Mouse (Mus musculus) megakaryocyte, embryonic 14.5 days (primary cell): ENCODE results near the gene Cntn4. TPM values are rescaled to one million over a fixed set of nuclear protein-coding genes. Genes with fewer than 3 reads are reported as not detected.

ENCODE experiments used
- H3K27me3 ChIP-seq: replicated peaks from 2 replicates; pipeline ENCODE3; 2012; ENCODE audit warnings: inconsistent platforms
- H3K36me3 ChIP-seq: replicated peaks from 2 replicates; pipeline ENCODE3; 2012; ENCODE audit warnings: low read length, inconsistent platforms, mixed read lengths
- H3K4me1 ChIP-seq: 2 replicates; pipeline ENCODE4 v1.6.1; 2012; ENCODE audit warnings: inconsistent platforms
- H3K4me3 ChIP-seq: replicated peaks from 2 replicates; pipeline ENCODE3; 2012; ENCODE audit warnings: moderate library complexity, mild to moderate bottlenecking, inconsistent platforms
- H3K9me3 ChIP-seq: 2 replicates; pipeline ENCODE4 v1.6.1; 2012; ENCODE audit warnings: inconsistent platforms
- FLI1 ChIP-seq: IDR thresholded peaks from 2 replicates; pipeline ENCODE4 v1.6.1; 2012; ENCODE audit warnings: low read length, inconsistent platforms, mixed read lengths
- GATA1 ChIP-seq: IDR thresholded peaks from 3 replicates; pipeline ENCODE4 v1.6.1; 2012; ENCODE audit warnings: mixed read lengths, low read length, inconsistent platforms, borderline replicate concordance
- polyA plus RNA-seq: library from polyadenylated mRNA; stranded (reverse); fragments of >175 nt; gene quantifications from 2 replicates; pipeline ENCODE4 v1.2.3, GENCODE M21; 2012; ENCODE audit warnings: low replicate concordance; ENCODE audit not compliant: insufficient read depth

The Cntn4 gene
- polyA plus RNA-seq, 1 experiment, result not detected

DNA sequence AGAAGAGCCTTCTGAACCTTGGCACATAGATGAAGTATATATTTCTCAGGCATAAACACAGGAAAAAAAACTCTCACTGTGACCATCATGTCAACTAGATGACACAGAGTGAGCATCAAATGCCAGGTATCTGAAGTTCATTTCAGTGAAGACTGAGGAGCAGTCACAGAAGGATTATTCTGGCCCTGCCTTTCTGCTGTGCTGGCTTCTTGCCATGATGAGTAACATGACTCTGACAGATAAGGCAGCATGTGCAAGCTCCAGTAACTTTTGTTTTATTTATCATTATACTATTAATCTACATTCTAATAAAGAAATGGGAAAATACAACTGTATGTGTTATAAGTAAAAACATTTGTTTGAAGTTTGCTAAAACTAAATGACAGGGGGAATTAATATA, 529.9 kb downstream of the Cntn4 start:
- Histone ChIP-seq H3K4me3 (no peak overlapping the region), H3K36me3 (no peaks in the 10 kb centered on the region), H3K9me3 (no peaks in the 10 kb centered on the region), H3K4me1 (no peaks in the 10 kb centered on the region), H3K27me3 (no peaks in the 10 kb centered on the region)
- TF ChIP-seq GATA1 (no peak), FLI1 (no peak)

GRCm38 (mm10) chr6:106213071-106213470, 535.6 kb downstream of the Cntn4 start:
- TF ChIP-seq GATA1 (no peak), FLI1 (no peak)
- no peaks in the 10 kb centered on the region for H3K4me1 ChIP-seq
- H3K27me3 ChIP-seq, result no peaks in the 10 kb centered on the region
- no peaks in the 10 kb centered on the region for H3K36me3 ChIP-seq
- H3K4me3 ChIP-seq, result no peak overlapping the region
- H3K9me3 ChIP-seq, result no peaks in the 10 kb centered on the region; the same call in 1 of the 2 replicates

DNA sequence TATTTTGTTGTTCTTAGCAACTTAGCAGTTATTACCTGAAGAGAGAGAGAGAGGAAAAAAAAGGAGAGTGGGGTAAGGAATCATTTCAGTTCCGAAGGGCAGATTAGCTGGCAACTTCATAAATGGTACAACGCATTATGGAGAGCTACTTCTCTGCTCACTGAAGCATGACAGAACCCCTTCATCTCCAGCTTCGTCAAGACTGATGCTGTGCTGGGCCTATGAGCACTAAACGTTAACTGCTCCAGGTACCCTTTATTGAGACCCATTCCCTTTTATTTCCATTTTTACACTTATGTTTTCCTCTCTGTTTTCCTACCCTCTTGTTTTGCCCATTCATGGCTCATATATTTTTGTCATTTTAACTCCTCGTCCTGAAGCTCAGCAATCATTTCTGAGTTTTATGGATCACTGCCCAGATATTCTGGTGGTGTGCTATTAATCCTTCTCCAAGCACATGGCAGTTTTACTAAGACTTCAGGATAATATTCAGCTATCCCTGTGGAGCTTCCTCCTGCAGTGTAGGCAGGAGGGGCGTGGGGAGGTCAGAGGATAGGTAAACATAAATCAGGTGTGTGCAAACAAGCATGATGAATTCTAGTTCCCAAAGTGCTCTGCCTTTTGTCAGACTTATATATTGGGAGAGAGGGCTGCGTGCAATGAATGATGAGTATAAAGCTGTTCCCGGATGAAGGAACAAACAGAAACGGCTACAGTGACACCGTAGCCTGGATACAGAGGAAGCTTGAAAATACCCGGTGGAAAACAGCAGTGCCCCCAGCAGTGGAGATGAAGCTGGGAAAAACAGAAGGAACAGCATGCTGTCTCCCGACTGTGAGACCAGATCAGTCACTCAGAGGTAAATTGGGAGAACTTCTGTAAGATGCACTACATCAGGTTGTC, 559.8 kb downstream of the Cntn4 start:
- H3K4me1 ChIP-seq, result no peaks in the 10 kb centered on the region
- no peaks in the 10 kb centered on the region for H3K27me3 ChIP-seq
- H3K4me3 ChIP-seq, result no peak overlapping the region
- TF ChIP-seq FLI1 (no peak), GATA1 (no peak)
- H3K36me3 ChIP-seq, result no peaks in the 10 kb centered on the region
- H3K9me3 ChIP-seq, result no peaks in the 10 kb centered on the region

GRCm38 (mm10) chr6:106241553-106241952, 564.1 kb downstream of the Cntn4 start:
- no peak overlapping the region for H3K4me3 ChIP-seq
- no peaks in the 10 kb centered on the region for H3K4me1 ChIP-seq
- TF ChIP-seq GATA1, result no peak
- TF ChIP-seq FLI1, result no peak
- no peaks in the 10 kb centered on the region for H3K36me3 ChIP-seq
- H3K27me3 ChIP-seq, result no peaks in the 10 kb centered on the region
- H3K9me3 ChIP-seq, result no peaks in the 10 kb centered on the region

GRCm38 (mm10) chr6:106263396-106263795, 585.9 kb downstream of the Cntn4 start:
- Histone ChIP-seq H3K4me3 (no peak overlapping the region), H3K4me1 (no peaks in the 10 kb centered on the region), H3K27me3 (no peaks in the 10 kb centered on the region), H3K9me3 (no peaks in the 10 kb centered on the region), H3K36me3 (no peaks in the 10 kb centered on the region)
- TF ChIP-seq FLI1, result no peak
- no peak for TF ChIP-seq GATA1

DNA sequence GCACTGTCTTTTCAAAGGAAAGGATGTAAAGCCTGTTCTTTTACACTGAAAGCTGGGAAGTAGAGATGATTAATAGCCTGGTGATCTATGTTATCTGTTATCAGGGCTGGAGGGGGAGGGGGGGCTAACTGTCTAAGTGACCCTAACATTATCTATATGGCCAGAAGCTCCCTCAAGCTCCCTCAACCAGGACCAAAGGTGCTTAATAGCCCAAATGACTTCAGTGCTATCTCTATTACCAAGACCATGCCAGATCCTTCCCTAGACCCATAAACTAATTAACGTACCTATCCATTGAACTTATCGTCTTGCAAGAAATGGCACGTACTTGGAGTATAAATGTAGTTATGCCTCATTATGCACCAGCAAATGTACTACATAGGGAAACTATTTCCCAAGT, 588.0 kb downstream of the Cntn4 start:
- no peak overlapping the region for H3K4me3 ChIP-seq
- no peaks in the 10 kb centered on the region for H3K4me1 ChIP-seq
- H3K9me3 ChIP-seq, result no peaks in the 10 kb centered on the region
- H3K27me3 ChIP-seq, result no peaks in the 10 kb centered on the region
- TF ChIP-seq GATA1, result no peak
- TF ChIP-seq FLI1, result no peak
- no peaks in the 10 kb centered on the region for H3K36me3 ChIP-seq

DNA sequence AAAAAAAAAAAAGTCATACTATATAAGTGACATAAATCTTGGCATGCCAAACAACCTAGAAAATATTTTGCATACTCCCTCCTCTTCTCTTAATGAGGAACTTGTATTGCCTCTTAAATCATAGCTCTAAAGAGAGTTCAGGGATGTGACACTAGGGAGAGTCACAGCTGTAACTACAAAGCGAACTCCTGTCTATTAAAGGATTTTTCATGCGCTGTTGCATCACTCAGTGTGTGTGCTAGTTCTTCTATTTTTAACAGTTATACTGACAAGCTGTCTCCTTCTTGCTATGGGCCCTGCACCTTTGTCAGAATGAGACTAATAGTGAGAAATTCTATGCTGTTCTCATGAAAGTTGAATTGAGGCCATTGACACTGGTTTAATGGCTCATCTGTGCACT, 588.8 kb downstream of the Cntn4 start:
- TF ChIP-seq GATA1 (no peak), FLI1 (no peak)
- H3K4me3 ChIP-seq, result no peak overlapping the region
- H3K4me1 ChIP-seq, result no peaks in the 10 kb centered on the region
- no peaks in the 10 kb centered on the region for H3K27me3 ChIP-seq
- H3K36me3 ChIP-seq, result no peaks in the 10 kb centered on the region
- no peaks in the 10 kb centered on the region for H3K9me3 ChIP-seq

DNA sequence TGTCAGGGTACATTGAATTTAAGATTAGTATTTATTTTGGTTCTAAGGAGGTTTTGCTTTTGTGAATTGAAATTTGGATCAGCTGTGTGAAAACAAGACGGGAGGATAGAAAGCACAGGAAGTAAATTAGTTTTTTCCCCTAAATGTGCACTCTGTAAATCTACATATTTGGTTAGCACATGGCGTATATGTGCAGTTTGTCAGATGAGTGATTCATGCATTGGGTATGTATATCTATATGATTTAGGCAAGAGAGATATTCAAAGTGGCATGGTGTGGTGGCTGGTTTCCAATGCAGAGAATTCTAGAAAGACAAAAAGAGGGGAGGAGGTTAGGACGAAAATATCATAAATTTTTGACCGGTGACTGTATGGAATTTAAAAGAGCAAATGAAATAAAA, 591.3 kb downstream of the Cntn4 start:
- no peak for TF ChIP-seq FLI1
- no peak for TF ChIP-seq GATA1
- Histone ChIP-seq H3K4me3 (no peak overlapping the region), H3K4me1 (no peaks in the 10 kb centered on the region), H3K9me3 (no peaks in the 10 kb centered on the region), H3K36me3 (no peaks in the 10 kb centered on the region), H3K27me3 (no peaks in the 10 kb centered on the region)

DNA sequence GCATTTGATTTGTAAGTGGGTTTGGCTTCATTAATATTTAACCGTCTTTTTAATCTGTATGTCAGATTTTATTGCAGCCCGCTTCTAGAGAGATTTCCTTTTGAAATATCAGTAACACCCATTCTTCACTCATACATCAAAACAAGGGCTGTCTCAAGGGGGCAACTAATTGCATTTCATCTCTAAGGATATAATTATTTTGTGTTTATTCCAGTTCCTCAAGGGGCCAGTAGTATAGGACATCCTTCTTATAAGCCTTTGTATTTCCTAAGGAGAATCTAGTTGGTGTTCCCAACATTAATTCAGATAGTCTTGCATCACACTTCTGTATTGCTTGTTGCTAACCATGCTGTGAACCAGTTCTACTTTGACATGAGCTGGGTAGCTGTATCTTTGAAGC, 599.7 kb downstream of the Cntn4 start:
- Histone ChIP-seq H3K36me3 (no peaks in the 10 kb centered on the region), H3K27me3 (no peaks in the 10 kb centered on the region), H3K9me3 (no peaks in the 10 kb centered on the region), H3K4me1 (no peaks in the 10 kb centered on the region), H3K4me3 (no peak overlapping the region)
- TF ChIP-seq FLI1, result no peak
- no peak for TF ChIP-seq GATA1

DNA sequence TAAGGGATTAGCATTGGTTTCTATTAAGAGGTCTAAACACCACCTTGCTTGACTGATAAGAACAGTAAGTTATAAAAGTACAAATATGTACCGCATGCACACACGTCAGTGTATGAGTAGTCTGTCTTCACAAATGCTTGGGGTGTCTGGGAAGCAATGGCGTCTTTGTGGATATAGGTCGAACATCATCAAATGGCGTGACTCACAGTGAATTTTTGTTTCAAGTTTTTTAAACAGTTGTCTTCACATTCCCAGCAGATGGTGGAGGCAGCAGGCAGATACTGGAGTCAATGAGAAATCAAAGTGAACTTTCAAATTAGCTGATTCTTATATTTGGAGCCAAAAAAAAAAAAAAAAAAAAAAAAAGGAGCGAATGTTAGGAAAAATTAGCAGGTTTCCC, 604.2 kb downstream of the Cntn4 start:
- H3K9me3 ChIP-seq, result no peaks in the 10 kb centered on the region
- no peaks in the 10 kb centered on the region for H3K4me1 ChIP-seq
- no peak for TF ChIP-seq FLI1
- TF ChIP-seq GATA1, result no peak
- H3K4me3 ChIP-seq, result no peak overlapping the region
- no peaks in the 10 kb centered on the region for H3K27me3 ChIP-seq
- H3K36me3 ChIP-seq, result no peaks in the 10 kb centered on the region

GRCm38 (mm10) chr6:106283815-106284214, 606.4 kb downstream of the Cntn4 start:
- H3K4me1 ChIP-seq, result no peaks in the 10 kb centered on the region

More at GRCm38 (mm10) chr6:106283815-106284214, 606.4 kb downstream of the Cntn4 start:
- Histone ChIP-seq H3K27me3 (no peaks in the 10 kb centered on the region), H3K4me3 (no peak overlapping the region), H3K9me3 (no peaks in the 10 kb centered on the region), H3K36me3 (no peaks in the 10 kb centered on the region)
- TF ChIP-seq GATA1, result no peak
- TF ChIP-seq FLI1, result no peak
